Mouse (Mus musculus): Measurements from ENCODE around the gene Grm7. TPM values are rescaled to one million over a fixed set of nuclear protein-coding genes. Genes with fewer than 3 reads are reported as not detected.

Grm7 gene
- total RNA-seq, 2 experiments from 2014 or later: not detected

GRCm38 (mm10) chr6:111521229-111521628 lies 875.8 kb downstream of the Grm7 start:
- no peak for ATAC-seq (replicated peaks; ENCODE audit: poor library complexity, severe bottlenecking)

GRCm38 (mm10) chr6:111522122-111522521 lies 876.7 kb downstream of the Grm7 start:
- no peak for ATAC-seq (replicated peaks; ENCODE audit: poor library complexity, severe bottlenecking)

- ATAC-seq (replicated peaks; ENCODE audit: poor library complexity, severe bottlenecking): no peak
Observed at GRCm38 (mm10) chr6:111529985-111530384, 884.6 kb downstream of the Grm7 start.

GRCm38 (mm10) chr6:111558588-111558987 lies 913.2 kb downstream of the Grm7 start:
- no peak for ATAC-seq (replicated peaks; ENCODE audit: poor library complexity, severe bottlenecking)

GRCm38 (mm10) chr6:111559459-111559858 lies 914.1 kb downstream of the Grm7 start:
- no peak for ATAC-seq (replicated peaks; ENCODE audit: poor library complexity, severe bottlenecking)

- ATAC-seq (replicated peaks; ENCODE audit: poor library complexity, severe bottlenecking): no peak
Observed at GRCm38 (mm10) chr6:111561347-111561746, 916.0 kb downstream of the Grm7 start.

- ATAC-seq (replicated peaks; ENCODE audit: poor library complexity, severe bottlenecking): no peak
Observed at GRCm38 (mm10) chr6:111571471-111572088, 926.2 kb downstream of the Grm7 start.

GRCm38 (mm10) chr6:111584851-111585250 lies 939.5 kb downstream of the Grm7 start:
- no peak for ATAC-seq (replicated peaks; ENCODE audit: poor library complexity, severe bottlenecking)

- ATAC-seq (replicated peaks; ENCODE audit: poor library complexity, severe bottlenecking): no peak
Observed at GRCm38 (mm10) chr6:111587572-111587971, 942.2 kb downstream of the Grm7 start.

GRCm38 (mm10) chr6:111601892-111602654 lies 956.7 kb downstream of the Grm7 start:
- ATAC-seq (replicated peaks; ENCODE audit: poor library complexity, severe bottlenecking): no peak

GRCm38 (mm10) chr6:111610396-111610795 lies 965.0 kb downstream of the Grm7 start:
- ATAC-seq (replicated peaks; ENCODE audit: poor library complexity, severe bottlenecking): no peak

- ATAC-seq (replicated peaks; ENCODE audit: poor library complexity, severe bottlenecking): no peak
Observed at GRCm38 (mm10) chr6:111613834-111614233, 968.5 kb downstream of the Grm7 start.
